Mouse (Mus musculus) liver, embryonic 13.5 days (tissue): Measurements from ENCODE around the gene Prdm10. TPM values are rescaled to one million over a fixed set of nuclear protein-coding genes. Genes with fewer than 3 reads are reported as not detected.

Source experiments
- ATAC-seq: fragments of 200-750 bp; cut with Nextera tagmentation; 2 replicates; pipeline ENCODE4 v1.8.0; 2017; ENCODE audit warnings: low read depth, mild to moderate bottlenecking, moderate number of reproducible peaks, moderate library complexity
- DNase-seq: peaks from one replicate; pipeline ENCODE4 v3.0.0; 2022
- H3K27ac ChIP-seq: fragments of 300-500 bp; sonication (generic); 2 replicates; pipeline ENCODE4 v1.5.1; 2015; ENCODE audit warnings: moderate library complexity, mild to moderate bottlenecking, inconsistent platforms
- H3K27me3 ChIP-seq: fragments of 300-500 bp; sonication (generic); 2 replicates; pipeline ENCODE4 v1.6.1; 2015; ENCODE audit warnings: mild to moderate bottlenecking, inconsistent platforms
- H3K36me3 ChIP-seq: fragments of 300-500 bp; sonication (generic); 2 replicates; pipeline ENCODE4 v1.6.1; 2015; ENCODE audit warnings: mild to moderate bottlenecking, inconsistent platforms
- H3K4me1 ChIP-seq: fragments of 300-500 bp; sonication (generic); replicated peaks from 2 replicates; pipeline ENCODE4 v1.6.1; 2015; ENCODE audit warnings: inconsistent platforms
- H3K4me2 ChIP-seq: fragments of 300-500 bp; sonication (generic); 2 replicates; pipeline ENCODE4 v1.6.1; 2015; ENCODE audit warnings: inconsistent platforms, mild to moderate bottlenecking, moderate library complexity
- H3K4me3 ChIP-seq: fragments of 300-500 bp; sonication (generic); replicated peaks from 2 replicates; pipeline ENCODE4 v1.5.1; 2015; ENCODE audit warnings: mild to moderate bottlenecking, inconsistent platforms
- H3K9ac ChIP-seq: fragments of 300-500 bp; sonication (generic); 2 replicates; pipeline ENCODE4 v1.6.1; 2015; ENCODE audit warnings: mild to moderate bottlenecking, inconsistent platforms
- H3K9me3 ChIP-seq: fragments of 300-500 bp; sonication (generic); replicated peaks from 2 replicates; pipeline ENCODE4 v1.6.1; 2016; ENCODE audit warnings: inconsistent platforms
- WGBS: fragments of 180-500 bp; shearing (Covaris S2); methylation state at CpG from one replicate; pipeline ENCODE4 v1.1.7; 2015; ENCODE audit not compliant: insufficient replicate concordance; 5-methylcytosine and 5-hydroxymethylcytosine counted together
- polyA plus RNA-seq: library from polyadenylated mRNA; unstranded; fragments of >200 nt; fragmentation: Nextera tagmentation; extraction: Ambion mirVana; gene quantifications from 2 replicates; pipeline ENCODE4 v1.2.1, GENCODE M21; 2015

The Prdm10 gene
- polyA plus RNA-seq, 1 experiment from 2014 or later = 2.4 TPM

DNA sequence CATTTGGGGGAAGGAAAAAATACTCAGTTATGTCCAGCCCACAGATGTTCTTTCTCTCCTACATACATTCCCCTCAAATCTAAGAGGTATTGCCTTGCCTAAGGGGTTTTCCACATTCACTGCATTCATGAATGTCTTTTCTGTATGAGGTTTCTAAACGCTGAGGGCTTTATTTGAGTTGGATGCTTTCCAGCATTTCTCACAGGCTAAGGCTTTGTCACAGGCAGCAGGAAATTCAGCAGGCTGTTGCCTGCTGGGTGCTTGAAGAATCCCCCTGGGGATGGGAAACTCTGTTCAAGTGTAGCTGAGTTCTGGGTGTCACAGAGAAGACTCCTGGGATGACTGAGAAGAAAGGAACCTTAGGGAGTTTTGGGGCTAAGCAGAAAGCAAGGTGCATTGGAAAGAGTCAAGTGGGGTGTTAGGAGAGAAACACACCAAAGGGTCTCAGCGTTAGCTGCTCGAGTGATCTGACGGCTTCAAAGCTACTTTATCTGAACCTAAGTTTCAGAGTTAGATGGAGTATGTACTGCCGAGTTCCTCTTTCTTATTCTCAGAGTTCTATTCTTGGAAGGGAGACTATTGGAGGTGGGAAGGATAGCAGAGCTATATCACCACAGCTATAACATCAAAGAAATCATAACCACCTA is 14.2 kb upstream of the Prdm10 start:
- Histone ChIP-seq H3K9me3 (no peaks in the 10 kb centered on the region), H3K9ac (no peak overlapping the region), H3K4me3 (no peak overlapping the region), H3K4me1 (peaks cover 47% of the 10 kb centered on the region), H3K36me3 (no peaks in the 10 kb centered on the region), H3K27me3 (no peaks in the 10 kb centered on the region), H3K4me2 (no peak overlapping the region), H3K27ac (no peak overlapping the region)
- 24% methylated on average over 5 of the region's 5 CpGs for WGBS
- ATAC-seq (no peak), DNase-seq (no peak)

DNA sequence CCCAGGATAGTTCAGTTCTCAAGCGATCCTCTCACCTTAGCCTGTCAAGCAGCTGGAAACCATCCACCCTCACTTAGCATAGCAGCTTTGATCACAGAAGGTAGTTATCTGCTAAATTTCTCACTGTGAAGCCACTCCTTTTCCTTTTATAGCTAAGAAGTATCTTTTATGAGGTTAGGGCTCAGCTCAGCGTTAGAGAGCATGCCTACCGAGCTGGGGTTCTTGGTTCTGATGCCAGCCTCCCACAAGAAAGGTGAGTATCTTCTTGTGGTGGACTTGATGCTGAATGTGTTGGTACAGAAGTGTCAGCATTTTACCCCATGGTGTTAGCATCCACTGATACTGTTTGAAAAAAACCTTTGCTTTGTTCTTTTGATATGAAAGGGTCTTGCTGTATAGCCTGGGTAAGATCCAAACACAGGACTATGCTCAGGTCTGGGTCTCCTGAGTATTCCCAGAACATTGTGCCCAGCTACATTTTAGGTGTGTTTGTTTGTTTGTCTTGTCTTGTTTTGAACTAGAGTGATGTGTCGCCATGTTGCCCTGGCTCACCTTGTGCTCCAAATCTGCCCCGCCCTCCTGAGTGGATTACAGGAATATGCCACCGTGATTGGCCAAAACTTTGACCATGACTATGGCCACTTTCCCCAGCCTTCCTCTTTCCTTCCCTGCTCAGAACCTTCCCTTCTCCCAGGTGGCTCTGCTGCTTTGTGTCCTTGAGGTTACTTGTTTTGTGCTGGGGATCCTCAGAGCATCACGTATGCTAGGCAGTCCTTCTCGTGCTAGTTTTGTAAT is 8.9 kb upstream of the Prdm10 start:
- H3K9ac ChIP-seq = peak overlapping the region; percentile 61; the same call in 1 of the 2 replicates
- no peaks in the 10 kb centered on the region for H3K9me3 ChIP-seq
- DNase-seq (no peak), ATAC-seq (peak; percentile 13; the same call in 1 of the 2 replicates)
- H3K4me2 ChIP-seq = peak overlapping the region; percentile 47
- H3K4me1 ChIP-seq = peaks cover 53% of the 10 kb centered on the region
- H3K27ac ChIP-seq = peak overlapping the region; percentile 89
- H3K27me3 ChIP-seq = no peaks in the 10 kb centered on the region
- no peak overlapping the region for H3K4me3 ChIP-seq
- WGBS = 62% methylated on average over 8 of the region's 8 CpGs
- H3K36me3 ChIP-seq = no peaks in the 10 kb centered on the region

DNA sequence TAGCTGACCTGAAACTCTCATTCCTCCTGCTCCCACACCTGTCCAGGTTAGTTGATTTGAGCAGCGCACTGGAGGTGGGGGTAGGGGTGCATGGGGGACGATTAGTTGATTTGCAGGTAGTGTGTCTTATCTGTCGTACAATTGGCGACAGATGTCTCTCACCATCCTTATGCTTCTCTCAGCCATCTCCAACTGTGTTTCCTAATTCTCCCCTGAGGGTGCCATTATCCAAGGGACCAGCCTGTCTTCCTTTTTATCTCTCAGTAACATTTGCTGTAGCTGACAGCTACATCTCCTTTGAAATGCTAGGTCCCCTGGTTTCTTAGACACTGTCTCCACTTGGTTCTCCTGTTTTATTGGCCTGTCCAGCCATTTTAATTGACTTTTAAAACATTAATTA is 8.2 kb upstream of the Prdm10 start:
- peak; percentile 92 for ATAC-seq
- Histone ChIP-seq H3K27ac (peak overlapping the region; percentile 89), H3K9me3 (no peaks in the 10 kb centered on the region)

GRCm38 (mm10) chr9:31278651-31279050 is 1.7 kb upstream of the Prdm10 start:
- Histone ChIP-seq H3K4me2 (0 out of 2 replicates have a peak overlapping the region, but pooled peaks have one; percentile 71), H3K9ac (peak overlapping the region; percentile 97), H3K4me1 (peaks cover 60% of the 10 kb centered on the region), H3K27me3 (no peaks in the 10 kb centered on the region), H3K4me3 (no peak overlapping the region), H3K27ac (peak overlapping the region; percentile 95), H3K36me3 (no peaks in the 10 kb centered on the region), H3K9me3 (no peaks in the 10 kb centered on the region)
- ATAC-seq (no peak), DNase-seq (no peak)
- 82% methylated on average over 7 of the region's 7 CpGs for WGBS

More for the DNA sequence above, 8.2 kb upstream of the Prdm10 start:
- no peak overlapping the region for H3K4me3 ChIP-seq
- H3K36me3 ChIP-seq = no peaks in the 10 kb centered on the region
- WGBS = 16% methylated on average over 4 of the region's 4 CpGs
- H3K27me3 ChIP-seq = no peaks in the 10 kb centered on the region
- peak overlapping the region; percentile 47 for H3K4me2 ChIP-seq
- H3K4me1 ChIP-seq = peaks cover 51% of the 10 kb centered on the region
- peak overlapping the region; percentile 61 for H3K9ac ChIP-seq
- peak; percentile 68 for DNase-seq

DNA sequence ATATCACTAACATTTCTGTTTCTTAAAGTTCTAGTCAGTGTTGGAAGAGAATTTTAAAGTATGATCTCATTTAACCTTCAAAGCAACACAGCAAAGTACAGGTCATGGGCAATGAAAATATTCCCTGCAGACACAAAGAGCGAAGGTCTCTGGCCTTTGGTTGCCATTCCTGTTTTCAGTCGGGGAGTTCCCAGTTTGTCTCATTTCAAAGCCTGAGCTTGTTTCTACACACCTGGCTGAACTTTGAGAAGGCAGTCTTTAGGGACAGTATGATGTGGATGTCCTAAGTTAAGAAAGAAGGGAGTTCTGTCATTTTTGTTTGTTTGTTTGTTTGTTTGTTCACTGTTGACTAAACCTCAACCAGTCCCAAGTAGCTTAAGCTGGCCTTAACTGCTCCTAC is 1.0 kb upstream of the Prdm10 start:
- DNase-seq = no peak
- H3K36me3 ChIP-seq = no peaks in the 10 kb centered on the region
- no peaks in the 10 kb centered on the region for H3K27me3 ChIP-seq
- 52% methylated on average over 2 of the region's 2 CpGs for WGBS
- peak overlapping the region; percentile 95 for H3K27ac ChIP-seq
- H3K4me3 ChIP-seq = peak overlapping the region; percentile 88
- H3K4me1 ChIP-seq = peaks cover 60% of the 10 kb centered on the region
- no peaks in the 10 kb centered on the region for H3K9me3 ChIP-seq
- ATAC-seq = no peak
- peak overlapping the region; percentile 71 for H3K4me2 ChIP-seq
- H3K9ac ChIP-seq = peak overlapping the region; percentile 97

- peaks cover 62% of the 10 kb centered on the region for H3K4me1 ChIP-seq
- DNase-seq (peak; percentile 84), ATAC-seq (peak; percentile 86)
Measured at GRCm38 (mm10) chr9:31279885-31280365, 413 bp upstream of the Prdm10 start.

GRCm38 (mm10) chr9:31281011-31281662 is 799 bp downstream of the Prdm10 start:
- DNase-seq = peak; percentile 74
- Histone ChIP-seq H3K27me3 (no peaks in the 10 kb centered on the region), H3K36me3 (no peaks in the 10 kb centered on the region), H3K9me3 (no peaks in the 10 kb centered on the region), H3K27ac (peak overlapping the region; percentile 95), H3K9ac (peak overlapping the region; percentile 97), H3K4me3 (peak overlapping the region; percentile 88), H3K4me2 (peak overlapping the region; percentile 71), H3K4me1 (peaks cover 61% of the 10 kb centered on the region)
- ATAC-seq = peak; percentile 56
- under 1% methylated on average over 63 of the region's 63 CpGs for WGBS

More at GRCm38 (mm10) chr9:31279885-31280365, 413 bp upstream of the Prdm10 start:
- Histone ChIP-seq H3K27ac (peak overlapping the region; percentile 95), H3K4me2 (peak overlapping the region; percentile 71), H3K9ac (peak overlapping the region; percentile 97), H3K9me3 (no peaks in the 10 kb centered on the region), H3K4me3 (peak overlapping the region; percentile 88), H3K36me3 (no peaks in the 10 kb centered on the region), H3K27me3 (no peaks in the 10 kb centered on the region)
- WGBS = under 1% methylated on average over 25 of the region's 25 CpGs

- H3K4me1 ChIP-seq = peaks cover 61% of the 10 kb centered on the region
- no peak for DNase-seq
Measured at GRCm38 (mm10) chr9:31281663-31282015, 1.3 kb downstream of the Prdm10 start.

GRCm38 (mm10) chr9:31282536-31282935 is 2.2 kb downstream of the Prdm10 start:
- H3K4me3 ChIP-seq = peak overlapping the region; percentile 88
- H3K27me3 ChIP-seq = no peaks in the 10 kb centered on the region
- peak overlapping the region; percentile 71 for H3K4me2 ChIP-seq
- whole genome bisulfite sequencing = 60% methylated on average over 4 of the region's 4 CpGs
- H3K27ac ChIP-seq = peak overlapping the region; percentile 63
- H3K9me3 ChIP-seq = no peaks in the 10 kb centered on the region
- ATAC-seq = no peak
- no peak for DNase-seq
- no peaks in the 10 kb centered on the region for H3K36me3 ChIP-seq
- H3K4me1 ChIP-seq = peaks cover 55% of the 10 kb centered on the region
- H3K9ac ChIP-seq = peak overlapping the region; percentile 97

More at GRCm38 (mm10) chr9:31281663-31282015, 1.3 kb downstream of the Prdm10 start:
- Histone ChIP-seq H3K9me3 (no peaks in the 10 kb centered on the region), H3K27me3 (no peaks in the 10 kb centered on the region), H3K27ac (peak overlapping the region; percentile 95), H3K4me2 (peak overlapping the region; percentile 71), H3K9ac (peak overlapping the region; percentile 97), H3K36me3 (no peaks in the 10 kb centered on the region), H3K4me3 (peak overlapping the region; percentile 88)
- WGBS = 7% methylated on average over 11 of the region's 11 CpGs
- ATAC-seq = no peak

DNA sequence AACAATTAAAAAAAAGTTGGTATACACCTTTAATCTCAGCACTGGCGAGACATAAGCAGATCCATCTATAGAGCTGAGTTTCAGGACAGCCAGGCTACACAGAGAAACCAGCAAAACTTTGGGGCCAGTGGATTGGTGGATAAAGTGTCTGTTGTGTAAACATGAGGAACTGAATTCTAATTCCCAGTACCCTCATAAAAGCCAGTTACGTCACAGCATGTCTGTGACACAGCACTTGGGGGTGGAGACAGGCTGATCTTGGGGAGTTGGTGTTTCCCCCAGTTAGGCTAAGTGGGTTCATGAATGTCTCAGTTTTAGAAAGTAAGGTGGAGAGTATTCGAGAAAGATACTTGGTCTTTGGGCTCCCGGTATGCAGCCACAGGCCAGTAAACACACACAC is 2.7 kb downstream of the Prdm10 start:
- WGBS = 78% methylated on average over 4 of the region's 4 CpGs
- peaks cover 50% of the 10 kb centered on the region for H3K4me1 ChIP-seq
- H3K27me3 ChIP-seq = no peaks in the 10 kb centered on the region
- DNase-seq (no peak), ATAC-seq (no peak)
- H3K4me3 ChIP-seq = no peak overlapping the region; the same call in 1 of the 2 replicates
- H3K9me3 ChIP-seq = no peaks in the 10 kb centered on the region
- peak overlapping the region; percentile 97; the same call in 1 of the 2 replicates for H3K9ac ChIP-seq
- peak overlapping the region; percentile 63 for H3K27ac ChIP-seq
- H3K4me2 ChIP-seq = peak overlapping the region; percentile 71; the same call in 1 of the 2 replicates
- no peaks in the 10 kb centered on the region for H3K36me3 ChIP-seq

DNA sequence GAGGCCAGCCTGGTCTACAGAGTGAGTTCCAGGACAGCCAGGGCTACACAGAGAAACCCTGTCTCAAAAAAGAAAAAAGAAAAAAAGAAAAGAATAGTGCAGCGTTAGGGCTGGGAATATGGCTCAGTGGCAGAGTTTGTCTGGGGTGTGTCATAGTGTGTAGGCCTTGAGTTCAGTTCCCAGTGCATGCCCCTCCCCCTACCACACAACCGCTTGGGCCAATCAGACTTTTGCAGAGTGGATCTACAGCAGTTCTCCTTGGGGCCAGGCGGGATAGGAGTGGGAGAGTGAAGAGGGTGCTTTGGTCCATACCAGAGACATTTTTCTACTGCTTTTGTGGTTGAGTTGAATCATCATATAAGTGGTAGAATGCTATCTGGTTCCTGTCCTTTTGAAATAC is 3.6 kb downstream of the Prdm10 start:
- Histone ChIP-seq H3K27ac (no peak overlapping the region), H3K4me3 (no peak overlapping the region), H3K4me1 (peaks cover 42% of the 10 kb centered on the region), H3K27me3 (no peaks in the 10 kb centered on the region), H3K4me2 (no peak overlapping the region), H3K9me3 (no peaks in the 10 kb centered on the region), H3K9ac (no peak overlapping the region), H3K36me3 (no peaks in the 10 kb centered on the region)
- no peak for DNase-seq
- WGBS = 63% methylated on average over 3 of the region's 3 CpGs
- ATAC-seq = no peak
